Mouse (Mus musculus) heart, postnatal 10 days (tissue): ENCODE results near the gene Spaca3. TPM values are rescaled to one million over a fixed set of nuclear protein-coding genes. Genes with fewer than 3 reads are reported as not detected.

Source experiments
- total RNA-seq, 2 experiments: library from RNA; stranded (reverse); gene quantifications; 2 replicates each; pipeline ENCODE4 v1.2.3; 2021

Spaca3 gene
- total RNA-seq, 2 experiments from 2014 or later: not detected

Other genes starting within 250 kb of the Spaca3 start
- 10 to 100 TPM; 17.6 to 19.0 TPM for gene Myo1d, start 78.3 kb upstream of the Spaca3 start, total RNA-seq
- gene Tmem98, start 48.2 kb upstream of the Spaca3 start, total RNA-seq: 10 to 100 TPM; 29.7 to 36.6 TPM